Mouse (Mus musculus) heart, adult 9 months (tissue): Measurements from ENCODE around the gene Gab3.

ENCODE experiments used
- DNase-seq, 2 experiments: peaks; one replicate each; pipeline ENCODE4 v3.0.0; 2022; ENCODE audit warnings: low spot score in 2 of 2

The Gab3 gene

DNA sequence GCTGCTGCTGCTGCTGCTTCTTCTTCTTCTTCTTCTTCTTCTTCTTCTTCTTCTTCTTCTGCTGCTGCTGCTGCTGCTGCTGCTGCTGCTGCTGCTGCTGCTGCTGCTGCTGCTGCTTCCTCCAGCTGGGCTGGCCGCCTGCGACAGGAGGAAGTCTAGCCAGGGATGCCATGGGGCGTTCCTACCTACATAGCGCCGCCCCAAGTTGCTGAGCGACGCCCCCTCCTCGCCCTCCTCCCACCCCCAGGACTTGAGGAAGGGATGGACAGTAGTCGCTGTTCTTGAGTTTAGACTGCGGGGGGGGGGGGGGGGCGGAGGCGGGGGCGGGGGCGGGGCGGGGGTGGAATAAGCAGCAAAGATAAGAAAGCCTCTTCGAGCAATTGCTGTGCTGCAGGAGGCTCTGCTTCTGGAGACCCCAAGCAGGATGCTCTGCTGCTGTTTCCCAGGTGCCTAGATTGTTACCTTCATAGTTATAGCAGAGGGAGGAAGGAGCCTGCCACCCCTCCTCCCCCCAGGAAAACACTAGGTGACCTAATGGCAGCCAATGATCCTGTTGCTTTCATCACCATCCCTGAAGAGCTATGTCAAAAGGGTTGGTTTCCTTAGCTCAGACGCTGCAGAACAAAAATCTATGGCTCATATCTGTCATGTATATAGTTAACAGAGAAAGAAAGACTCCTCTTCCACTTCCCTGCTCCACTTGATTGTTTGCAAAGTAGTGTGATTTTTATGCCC lies at the start of gene Gab3:
TSS of gene Gab3 (minus strand) at position 685 of the 735 bp plus-strand sequence.
- DNase-seq, result peak; percentile 56 to 71

DNA sequence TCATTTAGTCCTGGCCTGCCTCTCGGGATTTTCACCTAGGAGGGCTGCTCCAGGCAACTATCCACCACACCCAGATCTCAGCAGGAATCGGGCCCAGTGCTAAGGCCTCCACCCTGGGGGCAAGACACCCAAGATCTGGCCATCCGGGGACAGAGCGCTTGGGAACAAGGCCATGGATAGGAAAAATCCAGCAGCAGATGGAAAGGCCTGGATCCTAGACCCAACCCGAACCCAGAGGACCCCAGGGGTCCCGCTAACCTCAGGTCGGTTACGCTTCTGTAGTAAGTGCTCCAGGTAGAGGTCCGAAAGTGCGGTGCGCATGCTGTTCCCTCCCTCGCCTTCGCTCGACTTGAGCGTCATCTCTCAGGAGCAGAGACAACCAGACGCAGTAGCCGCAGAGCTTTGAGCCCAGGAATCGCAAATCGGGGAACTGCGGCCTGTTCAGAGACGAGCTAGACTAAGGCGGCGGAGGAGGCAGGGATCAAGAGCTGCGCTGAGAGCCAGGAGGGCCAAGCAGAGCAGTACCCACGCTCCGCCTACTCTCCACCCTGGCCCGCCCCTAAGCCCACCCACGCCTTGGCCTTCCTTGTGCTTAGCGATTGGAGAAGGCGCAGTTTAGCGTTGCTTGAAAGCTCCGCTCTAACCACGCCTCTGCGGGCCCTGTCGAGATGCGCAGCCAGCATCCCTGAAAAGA lies 45.4 kb upstream of the Gab3 start, which contains the start of gene Mpp1:
TSS of gene Mpp1 (minus strand) at position 550 of the 694 bp plus-strand sequence.
- DNase-seq, result peak; percentile 80

DNA sequence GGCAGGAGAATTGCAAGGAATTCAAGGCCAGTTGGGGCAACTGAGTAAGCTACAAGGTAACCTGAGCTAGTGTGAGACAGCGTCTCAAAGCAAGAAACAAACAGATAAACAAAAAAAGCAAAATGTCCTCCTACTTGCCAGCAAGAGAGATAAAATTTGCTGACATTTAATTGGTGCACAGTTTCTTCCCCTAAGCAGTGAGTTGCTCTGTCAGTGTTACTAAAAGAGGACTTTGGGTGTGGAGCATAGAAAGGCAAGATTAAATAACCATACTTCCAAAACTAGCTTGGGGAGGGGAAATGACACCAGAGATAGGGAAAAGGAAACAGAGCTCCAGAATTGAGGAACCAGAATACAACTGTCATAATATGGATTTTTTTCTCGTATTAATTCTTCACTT lies 44.2 kb upstream of the Gab3 start:
- peak in 1 of 2 experiments; percentile 11 for DNase-seq

DNA sequence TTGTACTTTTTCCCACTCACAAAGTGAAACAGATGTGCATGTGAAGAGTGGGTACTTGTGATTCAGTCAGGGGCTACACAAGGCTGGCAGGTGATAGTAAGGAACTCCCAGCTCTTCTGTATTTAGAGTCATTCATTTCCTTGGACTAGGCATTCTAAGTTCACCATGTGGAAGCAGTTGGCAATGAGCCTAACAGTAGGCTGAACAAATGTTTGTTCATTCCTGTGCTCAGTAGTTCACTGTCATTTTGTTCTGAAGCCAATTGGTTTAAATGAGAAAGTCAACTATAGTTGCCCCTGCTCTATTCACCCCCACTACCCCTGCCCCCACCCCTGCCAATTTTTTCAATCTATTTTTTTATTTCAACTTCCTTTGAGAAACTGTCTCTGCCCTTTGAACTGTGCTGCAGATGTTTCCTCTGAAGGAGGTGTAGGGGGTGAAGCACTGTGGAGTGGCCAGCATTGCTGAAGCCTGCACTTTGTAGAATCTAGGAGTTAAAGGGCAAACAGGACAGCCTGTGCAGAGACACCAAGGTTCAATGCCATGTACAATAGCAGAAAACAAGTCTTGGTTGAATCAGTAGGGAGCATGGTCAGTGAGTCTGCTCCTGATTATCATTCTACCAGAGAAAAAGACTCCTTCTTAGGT lies 43.2 kb upstream of the Gab3 start:
- peak in 1 of 2 experiments; percentile 31 for DNase-seq

DNA sequence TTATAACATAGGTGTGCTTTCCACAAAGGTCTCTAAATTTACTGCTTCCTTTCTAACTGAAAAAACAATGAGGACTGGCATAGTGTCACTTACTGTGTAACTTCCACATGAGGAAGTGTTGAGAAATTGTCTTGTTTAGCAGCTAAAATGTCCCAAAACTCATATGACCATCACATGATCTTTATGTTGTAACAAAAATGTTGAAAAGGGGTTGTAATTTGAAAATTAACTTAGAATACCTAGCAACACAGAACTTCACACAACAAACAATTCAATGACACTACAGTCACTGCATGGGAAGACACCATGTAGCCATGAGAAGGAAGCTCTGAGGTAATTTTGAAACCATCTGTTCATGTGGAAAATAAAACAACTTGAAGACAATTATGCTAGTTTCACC lies 41.6 kb upstream of the Gab3 start:
- DNase-seq, result no peak

DNA sequence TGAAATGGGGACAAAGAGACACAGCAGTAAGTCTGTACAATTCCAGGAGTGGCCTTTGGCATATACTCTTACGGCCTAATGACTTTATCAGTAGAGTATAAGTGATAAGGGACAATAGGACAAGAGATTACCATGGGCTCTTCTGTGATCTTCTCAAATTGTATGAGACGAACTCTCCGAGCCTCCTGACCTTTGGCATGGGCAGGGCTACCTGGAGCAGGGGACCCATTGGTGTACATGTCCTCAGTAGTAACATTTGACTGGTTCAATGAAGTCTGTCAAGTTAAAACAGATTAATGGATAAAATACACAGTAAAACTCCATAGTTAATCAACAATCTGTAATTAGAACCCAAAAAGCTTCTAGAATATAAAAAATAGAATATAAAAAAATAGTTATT lies 40.3 kb upstream of the Gab3 start:
- DNase-seq, result no peak

DNA sequence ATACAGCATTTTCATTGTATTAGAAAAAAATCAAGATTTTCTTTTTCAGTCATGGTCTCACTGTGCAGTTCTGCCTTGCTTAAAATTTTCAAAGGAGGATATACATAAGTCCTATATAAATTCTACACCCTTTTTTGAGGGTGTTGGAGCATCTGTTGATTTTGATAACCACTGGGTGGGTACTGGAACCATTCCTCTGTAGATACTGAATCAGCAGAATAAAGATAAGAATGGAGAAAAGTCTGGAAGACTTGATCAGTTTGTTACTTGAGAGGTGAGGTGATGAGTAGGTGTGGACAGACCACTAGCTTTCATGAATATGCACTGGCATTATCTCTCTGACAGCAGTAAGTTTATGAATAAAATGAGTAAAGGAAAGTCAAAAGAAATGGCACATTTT lies 30.3 kb upstream of the Gab3 start:
- no peak for DNase-seq

DNA sequence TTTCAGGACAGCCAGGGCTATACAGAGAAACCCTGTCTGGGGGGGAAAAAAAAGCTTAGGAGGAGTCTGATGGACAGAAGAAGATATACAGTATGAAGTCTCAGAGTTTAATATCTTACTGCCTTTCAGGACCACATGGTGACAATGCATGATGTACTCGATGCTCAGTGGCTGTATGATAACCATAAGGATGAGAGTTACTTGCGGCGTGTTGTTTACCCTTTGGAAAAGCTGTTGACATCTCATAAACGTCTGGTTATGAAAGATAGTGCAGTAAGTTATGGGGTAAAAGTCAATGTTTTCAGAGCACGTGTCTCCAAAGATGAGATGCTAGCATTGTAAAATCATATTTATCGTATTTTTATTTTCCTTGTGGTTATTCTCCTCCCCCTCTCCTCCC lies 17.0 kb upstream of the Gab3 start:
- DNase-seq, result no peak

DNA sequence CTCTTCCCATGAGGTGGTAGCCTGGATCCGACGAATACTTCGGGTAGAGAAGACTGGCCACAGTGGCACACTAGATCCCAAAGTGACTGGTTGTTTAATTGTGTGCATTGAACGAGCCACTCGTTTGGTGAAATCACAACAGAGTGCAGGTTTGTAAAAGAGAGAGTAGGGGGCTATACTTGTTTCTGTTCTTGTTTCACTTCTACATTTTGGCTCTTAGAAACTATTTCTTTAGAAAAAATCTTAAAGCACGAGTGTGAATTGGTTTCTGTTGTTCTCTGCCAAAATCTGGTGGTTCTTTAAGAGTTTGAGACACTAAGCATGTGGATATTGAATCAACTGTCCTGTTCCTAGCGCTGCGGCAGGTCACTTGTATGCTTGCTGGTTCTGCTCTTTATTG lies 13.5 kb upstream of the Gab3 start:
- DNase-seq, result no peak

DNA sequence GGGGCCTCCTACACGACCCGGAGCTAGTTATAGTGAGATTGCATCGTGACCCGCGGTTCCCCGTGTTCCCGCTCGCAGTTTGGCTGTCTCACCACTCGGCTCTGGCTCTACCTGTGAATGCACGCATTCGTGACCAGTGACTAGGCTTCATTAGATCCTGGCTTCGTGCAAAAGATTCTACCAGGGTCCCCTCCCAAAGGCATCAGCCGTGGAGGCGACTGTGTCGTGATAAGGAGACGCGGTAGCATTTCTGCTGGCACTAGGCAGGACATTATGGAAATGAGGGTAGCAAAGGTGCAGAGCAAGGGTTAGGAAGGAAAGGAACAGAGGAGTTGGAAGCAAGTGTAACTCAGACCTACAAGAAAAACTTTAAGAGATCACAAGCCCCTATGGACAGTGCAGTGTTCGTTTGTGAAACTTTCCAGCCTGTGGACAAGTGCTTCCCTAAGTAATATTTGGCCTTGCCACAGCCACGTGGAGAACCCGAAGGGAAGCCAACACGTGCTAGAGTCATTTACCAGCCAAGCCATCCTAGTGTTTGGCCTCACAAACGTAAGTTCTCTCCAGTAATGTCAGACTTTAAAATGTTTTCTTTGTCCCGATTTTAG lies 11.0 kb upstream of the Gab3 start:
- DNase-seq, result peak in 1 of 2 experiments; percentile 13

DNA sequence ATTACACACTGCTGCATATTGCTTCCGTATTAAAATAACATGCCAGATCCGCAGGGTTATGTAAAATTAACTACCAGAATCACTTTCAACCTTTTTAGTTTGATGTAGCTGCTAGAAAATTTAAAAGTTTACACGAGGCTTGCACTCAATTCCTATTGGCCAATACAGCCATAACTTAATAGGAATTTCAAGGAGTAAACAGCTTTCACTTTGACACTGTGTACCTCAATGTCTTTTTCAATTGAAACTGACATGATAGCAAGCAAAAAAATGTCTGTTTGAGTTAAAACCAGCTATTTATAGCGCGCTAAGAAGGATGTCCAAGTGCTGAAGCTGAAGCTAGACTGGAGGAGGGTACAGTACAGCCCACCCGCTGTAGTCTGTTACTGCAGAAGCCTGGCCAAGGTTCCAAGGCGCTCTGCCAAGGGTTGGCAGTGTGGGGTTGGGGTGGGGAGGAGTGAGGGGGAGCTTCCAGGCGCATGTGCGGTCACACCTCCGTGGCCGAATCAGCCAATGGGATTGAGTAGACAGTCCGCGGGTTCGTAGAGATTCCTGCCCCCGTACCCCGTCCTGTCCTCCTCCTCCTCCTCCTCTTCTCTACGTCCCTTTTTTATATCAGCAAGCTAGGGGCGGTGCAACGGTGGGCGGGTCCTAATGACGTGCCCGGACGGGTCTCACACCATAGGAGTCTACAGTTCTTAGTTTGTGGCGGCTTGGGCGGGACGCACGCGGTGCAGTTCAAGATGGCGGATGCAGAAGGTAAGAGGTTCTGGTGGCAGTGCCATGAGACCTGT lies 10.3 kb upstream of the Gab3 start, which contains the start of gene Dkc1:
TSS of gene Dkc1 (plus strand) at position 486 of the 794 bp plus-strand sequence.
- peak; percentile 93 to 95 for DNase-seq

DNA sequence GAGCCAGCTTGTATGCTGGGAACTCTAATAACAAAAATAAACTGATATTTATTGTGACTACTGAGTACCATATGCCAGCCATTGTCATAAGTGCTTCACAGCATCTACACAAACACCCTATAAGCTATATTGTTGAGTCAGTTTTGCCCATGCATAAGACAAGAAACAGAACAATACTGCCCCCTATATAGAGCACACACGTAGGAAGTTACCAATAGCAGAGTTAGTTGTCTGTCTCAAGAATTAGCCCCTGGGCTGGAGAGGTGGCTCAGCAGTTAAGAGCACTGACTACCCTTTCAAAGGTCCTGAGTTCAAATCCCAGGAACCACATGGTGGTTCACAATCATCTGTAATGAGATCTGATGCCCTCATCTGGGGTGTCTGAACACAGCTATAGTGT lies 396 bp upstream of the Gab3 start:
- DNase-seq, result no peak

DNA sequence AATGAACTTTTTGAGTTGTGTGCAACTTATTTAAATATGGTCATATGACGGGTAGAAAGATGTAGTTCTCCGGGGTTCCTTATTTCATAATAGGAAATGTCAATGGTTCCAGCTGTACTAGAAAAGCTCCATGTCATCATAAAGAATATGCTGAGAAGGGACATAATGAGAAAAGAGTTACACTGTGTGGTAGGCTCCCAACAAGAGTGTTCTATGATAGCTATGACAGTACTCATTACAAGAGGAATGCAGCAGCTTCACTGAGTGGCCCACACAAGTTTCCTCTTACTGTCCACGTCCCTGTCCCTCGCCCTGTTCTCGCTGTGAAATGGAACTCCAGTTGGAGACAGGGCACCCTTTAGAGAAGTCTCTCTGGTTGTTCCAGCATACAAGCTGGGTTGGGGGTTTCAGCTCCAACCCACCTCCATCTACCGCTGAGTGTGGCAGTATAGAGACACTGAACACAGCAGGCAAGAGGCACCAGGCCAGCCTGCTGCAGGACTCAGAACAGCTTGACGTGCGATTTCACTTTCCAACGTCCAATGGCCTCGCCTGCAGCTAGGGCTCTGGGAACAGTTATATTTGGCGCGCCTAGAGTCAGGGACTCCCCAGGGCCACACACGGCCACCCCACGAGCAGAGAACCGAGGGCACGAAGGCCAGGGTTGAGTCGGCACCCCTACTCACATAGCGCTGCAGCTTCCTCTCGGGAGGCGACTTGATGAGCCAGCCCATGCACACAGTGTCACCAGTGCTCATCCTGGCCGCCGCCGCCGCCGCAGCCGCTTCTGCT lies 1.1 kb downstream of the Gab3 start:
- DNase-seq, result peak; percentile 1 to 23

DNA sequence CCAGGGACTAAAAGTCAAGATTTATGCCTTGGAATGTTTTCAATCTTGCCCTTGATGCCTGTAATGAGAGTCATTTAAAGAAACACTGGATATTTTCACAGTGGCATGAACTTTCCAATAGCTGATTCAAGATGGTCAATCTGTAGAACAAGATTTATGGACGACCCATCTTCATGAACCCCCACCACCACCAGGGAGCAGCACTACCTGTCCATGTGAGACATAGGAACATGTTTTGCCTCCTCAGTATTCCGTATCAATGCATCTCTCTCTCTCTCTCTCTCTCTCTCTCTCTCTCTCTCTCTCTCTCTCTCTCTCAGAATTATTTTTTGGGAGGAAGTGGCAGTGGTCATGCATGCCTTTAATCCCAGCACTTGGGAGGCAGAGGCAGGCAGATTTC lies 2.9 kb downstream of the Gab3 start:
- DNase-seq, result no peak

DNA sequence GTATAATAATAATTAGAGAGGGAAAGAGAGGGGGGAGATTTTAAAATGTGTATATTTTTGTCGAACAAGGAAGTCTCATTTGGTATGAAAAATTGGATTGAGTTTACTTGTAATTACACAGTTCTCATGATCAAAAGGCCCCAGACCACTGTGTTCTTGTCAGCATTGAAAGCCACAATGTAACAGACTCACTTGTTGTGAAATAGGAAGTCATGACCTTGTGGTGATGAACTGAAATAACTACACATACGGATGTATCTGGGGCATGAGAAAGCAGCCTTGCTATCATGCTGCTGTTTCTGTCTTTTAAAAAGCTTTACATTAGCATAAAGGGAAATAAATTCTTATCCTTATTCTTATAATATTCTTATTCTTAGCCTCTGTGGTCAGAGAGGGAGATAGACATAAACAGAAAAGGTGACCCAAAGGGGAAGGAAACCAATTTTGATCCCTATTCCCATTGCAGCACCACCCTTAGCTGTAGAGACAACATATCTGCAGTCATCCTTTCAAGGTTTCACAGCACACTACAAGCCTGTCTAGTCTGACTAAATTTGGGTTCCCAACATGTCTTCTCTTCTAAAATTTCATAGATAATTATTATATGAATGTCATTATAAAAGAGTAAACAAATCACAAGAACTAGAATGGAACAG lies 29.0 kb downstream of the Gab3 start:
- no peak for DNase-seq

DNA sequence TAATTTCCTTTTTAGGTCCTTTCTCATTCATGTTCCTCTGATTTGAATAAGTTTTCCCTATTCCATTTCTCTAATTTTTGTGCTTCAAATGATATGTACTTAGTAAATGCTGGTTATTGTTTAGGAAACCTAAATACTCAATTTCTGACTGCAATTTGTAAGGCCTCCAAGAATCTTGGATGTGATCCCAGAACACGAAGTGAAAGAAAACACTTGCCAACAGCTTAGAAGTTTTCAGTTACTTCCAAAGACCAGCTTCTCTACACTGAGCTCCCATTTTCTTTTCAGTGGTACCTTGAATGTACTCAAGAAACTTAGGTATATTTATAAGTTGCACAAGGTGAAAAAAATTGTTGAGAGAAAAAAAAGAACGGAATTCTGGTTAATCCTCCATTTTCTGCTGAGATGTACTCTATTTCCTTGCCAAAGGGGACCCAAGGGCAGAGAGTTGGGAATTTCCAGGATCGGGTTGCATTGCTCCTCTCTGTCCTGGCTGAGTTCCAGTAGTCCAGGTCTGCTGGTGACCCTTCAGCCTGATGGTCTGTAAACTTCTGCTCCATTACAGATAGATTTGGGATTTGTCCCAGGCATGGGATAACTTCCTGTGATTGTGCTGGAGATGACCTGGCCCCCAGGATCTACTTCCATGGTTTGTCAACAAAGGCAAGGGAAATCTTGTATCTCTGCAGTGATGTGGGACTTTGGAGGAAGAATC lies 38.2 kb downstream of the Gab3 start:
- peak; percentile 33 to 65 for DNase-seq

DNA sequence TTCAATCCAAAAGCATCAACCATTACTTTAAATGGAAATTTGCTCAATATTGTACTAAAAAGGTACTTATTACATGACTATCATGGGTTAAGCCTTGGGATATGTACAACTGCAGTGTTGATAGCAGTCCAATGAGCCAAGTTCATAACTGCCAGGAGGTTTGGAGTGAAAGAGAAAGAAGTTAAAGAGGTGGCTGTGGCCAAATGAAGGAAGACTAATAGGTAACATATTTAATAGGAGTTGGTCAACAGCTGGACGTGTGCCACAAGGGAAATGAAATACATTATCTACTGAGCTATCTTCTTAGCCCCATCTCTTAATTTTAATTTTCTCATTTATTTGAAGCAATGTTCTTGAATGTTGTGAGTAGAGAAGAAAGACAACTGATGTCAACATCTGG lies 39.3 kb downstream of the Gab3 start:
- DNase-seq, result no peak

DNA sequence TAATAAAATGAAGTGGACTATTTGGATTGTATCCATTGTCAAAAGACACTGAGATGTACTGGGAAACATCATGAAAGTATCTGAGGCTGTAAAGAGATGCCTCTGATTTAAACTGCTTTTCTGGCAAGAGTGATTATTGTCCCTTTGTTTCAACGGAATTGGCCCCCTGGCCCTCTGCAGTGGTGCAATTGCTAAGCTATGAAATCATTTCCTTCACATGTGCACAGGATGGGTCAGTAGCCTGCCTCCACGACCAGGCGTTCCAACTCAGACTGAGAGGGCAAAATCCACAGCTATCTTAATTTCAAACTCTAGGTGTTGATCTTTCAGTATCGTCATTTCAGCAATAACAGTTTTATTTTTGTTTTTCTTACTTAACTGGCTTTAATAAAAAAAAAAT lies 40.7 kb downstream of the Gab3 start:
- DNase-seq, result peak; percentile 43 to 57

DNA sequence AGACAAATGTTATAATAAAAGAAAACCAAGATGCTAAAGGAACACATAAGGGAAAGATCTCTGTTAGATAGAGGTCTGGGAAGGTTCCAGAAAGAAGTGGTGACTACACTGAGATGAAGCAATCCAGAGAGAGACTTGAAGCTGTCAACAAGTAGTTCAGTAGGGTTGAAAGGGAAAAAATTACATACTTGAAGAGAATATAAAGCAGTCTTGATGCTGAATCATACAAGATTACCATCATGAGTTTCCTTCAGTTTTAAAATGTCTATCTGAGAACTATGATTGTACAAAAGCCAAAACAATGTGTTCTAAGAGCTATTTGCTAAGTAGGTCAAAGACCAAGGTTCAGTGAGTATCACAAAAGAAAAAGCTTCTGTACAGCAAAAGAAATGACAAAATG lies 48.6 kb downstream of the Gab3 start:
- no peak for DNase-seq
